Mouse (Mus musculus) retina, embryonic 14.5 days (tissue): ENCODE measurements around the gene Plxna2.

Experiments
- DNase-seq: peaks from one replicate; pipeline ENCODE4 v3.0.0-alpha.2; 2015; ENCODE audit warnings: low spot score

Plxna2 gene

DNA sequence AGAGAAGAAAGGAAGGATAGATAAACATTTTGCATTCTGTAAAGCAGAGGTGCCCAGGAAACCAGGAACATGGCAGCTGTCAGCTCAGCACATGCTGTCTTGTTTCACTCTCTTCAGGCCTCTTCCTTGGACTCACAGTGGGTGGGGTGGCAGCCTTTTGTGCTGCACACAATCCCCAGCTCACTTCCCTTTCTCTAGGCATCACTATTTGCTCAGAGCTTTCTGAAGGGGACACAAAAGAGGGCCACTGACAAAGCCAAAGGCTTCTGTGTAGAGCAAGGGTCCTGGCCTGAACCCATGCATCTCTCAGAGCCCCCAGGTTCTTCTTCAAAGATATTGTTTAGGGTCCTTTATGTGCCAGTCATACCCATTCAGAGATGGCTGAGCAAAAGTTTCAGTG lies 45.0 kb downstream of the Plxna2 start:
- DNase-seq, result no peak

DNA sequence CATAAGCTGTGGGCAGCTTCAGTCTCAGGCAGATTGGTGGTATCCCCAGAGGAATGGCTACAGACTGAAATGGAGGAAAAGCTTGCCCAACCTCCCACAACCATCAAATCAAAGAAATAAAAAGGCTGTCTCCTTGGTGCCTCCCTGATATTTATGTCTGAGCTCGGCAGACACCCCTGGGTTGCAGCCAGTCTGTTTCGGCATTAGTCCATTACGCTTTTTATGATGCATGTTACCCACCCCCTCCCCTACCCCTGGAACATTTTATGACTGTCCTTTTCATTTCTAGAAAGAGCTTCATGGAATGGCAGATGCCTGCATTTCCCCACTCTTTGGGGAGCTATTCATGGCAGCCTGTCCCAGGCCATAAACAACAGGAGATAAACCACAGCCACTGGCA lies 47.7 kb downstream of the Plxna2 start:
- no peak for DNase-seq

DNA sequence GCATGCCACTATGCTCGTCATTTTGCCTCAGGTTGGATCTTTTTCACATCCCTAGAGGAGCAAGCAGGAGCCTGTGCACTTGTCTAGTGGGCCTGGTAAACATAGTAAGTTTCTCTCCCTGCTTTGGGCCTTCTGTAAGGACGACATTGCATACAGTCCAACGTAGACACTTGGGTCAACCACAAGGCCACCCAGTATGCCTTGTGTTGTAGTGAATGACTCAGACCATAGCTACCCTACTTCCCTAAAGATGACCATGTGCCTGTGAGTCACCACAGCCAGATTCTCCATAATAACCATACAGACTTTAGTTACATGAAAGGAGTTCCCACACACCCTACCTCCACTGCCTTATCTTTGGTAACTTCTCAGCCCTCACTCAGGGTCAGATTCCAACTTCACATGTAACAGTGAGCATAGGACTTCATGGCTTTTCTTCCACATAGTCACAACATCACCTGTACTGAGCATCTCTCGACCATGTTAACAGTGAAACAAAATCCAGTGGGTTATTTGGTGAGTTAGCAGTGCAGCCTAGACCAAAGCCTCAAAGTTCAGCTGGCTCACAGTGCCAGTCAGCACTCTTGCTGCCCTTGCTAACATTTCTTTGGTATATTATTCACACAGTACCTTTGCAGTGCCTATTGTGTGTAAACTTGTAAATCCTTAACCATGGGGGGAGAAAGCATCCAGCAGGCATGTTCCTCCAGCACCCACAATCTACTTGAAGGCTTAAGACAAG lies 53.9 kb downstream of the Plxna2 start:
- DNase-seq, result no peak

DNA sequence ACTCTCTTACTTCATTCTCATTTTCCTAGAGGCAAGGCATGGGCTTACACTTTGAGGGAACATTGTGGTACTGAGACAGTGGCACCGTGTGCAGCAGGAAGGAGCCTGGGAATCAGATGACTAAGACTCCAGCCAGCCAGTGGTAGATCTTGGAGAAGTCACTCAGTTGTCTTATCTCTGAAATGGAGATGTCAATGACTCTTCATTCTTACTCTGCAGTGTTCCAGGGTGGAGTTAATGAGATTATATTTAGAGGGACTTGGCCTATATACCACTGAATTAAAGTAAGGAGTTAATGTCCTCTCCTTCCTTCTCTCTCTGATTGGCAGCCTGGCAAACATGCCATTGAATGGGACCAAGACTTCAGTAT lies 54.5 kb downstream of the Plxna2 start:
- no peak for DNase-seq

DNA sequence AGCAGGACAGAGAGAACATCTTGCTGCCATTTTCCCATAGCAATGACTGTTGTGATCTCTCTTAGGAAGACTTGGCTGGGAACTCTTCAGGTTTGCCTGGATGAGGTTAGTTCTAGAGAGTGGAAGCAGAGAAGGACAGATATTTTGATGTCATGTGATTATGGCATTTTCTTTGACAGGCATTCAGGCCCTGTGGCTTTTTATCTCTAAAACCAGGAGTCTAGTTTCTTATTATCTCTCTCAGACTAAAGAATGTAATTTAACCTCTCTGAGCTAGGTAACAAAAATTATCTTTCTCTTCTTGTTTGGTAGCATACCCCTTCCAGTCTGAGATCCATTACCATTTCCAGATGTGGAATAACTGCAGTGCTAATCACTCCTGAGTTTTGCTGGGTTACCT lies 55.2 kb downstream of the Plxna2 start:
- no peak for DNase-seq

DNA sequence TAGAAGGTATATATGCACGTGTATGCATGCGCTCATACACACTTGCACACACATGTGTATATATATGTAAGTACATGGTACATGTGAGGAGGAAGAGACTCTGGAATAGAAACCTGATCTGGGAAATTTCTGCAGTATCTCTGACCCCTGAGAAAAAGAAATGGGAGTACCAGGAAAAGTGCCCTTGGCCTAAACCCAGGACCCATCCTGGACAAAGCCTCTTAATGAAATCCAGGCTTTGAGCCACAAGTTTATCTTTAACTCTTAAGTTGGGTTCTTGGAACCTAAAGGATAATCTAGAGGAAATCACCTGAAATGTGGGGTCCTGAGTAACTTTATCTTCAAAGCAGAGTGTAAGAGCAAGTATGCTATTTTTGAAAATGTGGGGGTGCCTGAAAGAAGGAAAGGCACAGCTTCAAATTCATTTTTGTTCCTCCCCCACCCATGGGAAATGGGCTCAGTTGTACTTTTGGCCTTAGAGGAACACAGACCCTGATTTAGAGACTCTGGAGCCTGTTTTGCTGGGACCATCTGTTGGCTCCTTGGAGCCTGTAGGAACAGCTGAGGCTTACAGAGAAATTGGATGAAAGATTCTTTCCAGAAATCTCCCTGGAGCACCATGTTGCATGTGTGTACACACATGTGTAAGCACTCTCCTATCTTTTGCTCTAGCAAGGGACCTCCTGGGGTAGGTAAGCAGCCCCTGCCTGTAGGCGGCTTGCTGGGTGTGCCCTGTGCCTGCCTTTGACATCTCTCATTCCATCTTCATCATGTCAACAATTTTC lies 57.3 kb downstream of the Plxna2 start:
- DNase-seq, result no peak

DNA sequence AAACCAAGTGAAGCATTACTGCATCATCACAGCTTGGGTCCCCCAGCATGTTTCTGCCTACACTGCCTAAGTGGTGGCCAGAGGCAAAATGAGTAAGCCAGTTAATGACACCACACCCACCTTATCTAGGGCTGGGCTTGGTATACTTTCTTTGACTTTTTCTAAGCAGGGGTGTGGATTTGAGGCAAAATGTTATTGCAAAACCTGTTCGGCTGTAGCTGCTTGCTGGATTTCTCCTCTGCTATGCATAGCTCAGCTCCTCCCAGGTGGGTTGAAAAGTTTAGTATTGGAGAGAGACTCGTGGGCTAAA lies 57.8 kb downstream of the Plxna2 start:
- no peak for DNase-seq

DNA sequence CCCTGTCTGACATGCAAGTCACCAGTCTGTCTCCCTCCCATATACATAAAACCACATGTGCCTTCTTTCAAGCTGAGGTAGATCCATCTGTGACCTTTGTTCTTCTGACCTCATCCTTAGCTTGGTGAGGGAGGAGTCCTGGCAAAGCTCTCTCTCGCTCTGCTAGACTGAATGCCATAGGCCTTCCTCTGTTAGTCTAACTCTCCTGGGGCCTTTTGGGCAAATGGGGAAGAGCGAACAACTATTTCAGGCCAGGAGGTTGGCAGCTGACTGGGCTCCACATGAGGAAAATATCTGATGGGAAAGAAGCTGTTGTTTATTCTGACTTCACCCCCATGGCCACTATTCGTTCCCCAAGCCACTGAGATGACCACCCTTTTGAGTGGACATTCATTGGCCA lies 59.9 kb downstream of the Plxna2 start:
- DNase-seq, result no peak

DNA sequence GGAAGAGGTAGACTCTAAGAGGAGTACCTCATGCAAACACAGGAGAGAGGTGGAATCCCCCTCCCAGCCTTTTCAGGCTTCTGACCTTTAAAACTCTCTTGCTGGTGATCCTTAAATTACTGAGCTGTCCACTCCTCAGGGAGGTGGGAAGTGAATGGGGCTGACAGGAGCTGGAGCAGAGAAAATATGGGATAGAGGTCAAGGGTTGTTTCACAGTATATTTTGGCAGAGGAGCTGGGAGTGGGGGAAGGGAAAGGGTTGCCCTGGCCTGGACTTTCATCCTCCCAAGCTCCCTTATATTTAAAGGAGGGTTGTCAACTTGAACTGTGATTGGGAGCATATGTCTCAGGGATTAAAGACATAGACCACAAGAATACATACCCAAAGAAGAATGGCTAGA lies 61.1 kb downstream of the Plxna2 start:
- no peak for DNase-seq

DNA sequence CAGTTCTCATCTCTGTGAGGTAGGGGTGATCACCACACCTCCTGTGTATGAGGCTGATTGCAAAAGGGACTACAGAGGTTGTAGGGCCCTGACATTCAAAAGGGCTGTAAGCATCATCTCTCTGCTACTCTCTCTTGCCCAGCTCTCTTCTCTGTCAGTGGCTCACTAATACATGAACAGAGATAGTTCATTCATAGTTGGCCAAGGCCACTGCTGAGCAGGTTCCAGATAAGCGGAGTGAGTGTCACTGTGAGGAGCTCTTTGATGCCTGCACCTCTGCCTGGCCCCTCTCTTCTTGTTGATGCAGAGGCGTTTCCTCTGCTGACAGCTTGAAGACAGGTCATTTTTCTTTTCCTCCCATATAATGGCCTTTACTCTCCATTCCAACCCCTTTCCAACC lies 62.1 kb downstream of the Plxna2 start:
- DNase-seq, result no peak

DNA sequence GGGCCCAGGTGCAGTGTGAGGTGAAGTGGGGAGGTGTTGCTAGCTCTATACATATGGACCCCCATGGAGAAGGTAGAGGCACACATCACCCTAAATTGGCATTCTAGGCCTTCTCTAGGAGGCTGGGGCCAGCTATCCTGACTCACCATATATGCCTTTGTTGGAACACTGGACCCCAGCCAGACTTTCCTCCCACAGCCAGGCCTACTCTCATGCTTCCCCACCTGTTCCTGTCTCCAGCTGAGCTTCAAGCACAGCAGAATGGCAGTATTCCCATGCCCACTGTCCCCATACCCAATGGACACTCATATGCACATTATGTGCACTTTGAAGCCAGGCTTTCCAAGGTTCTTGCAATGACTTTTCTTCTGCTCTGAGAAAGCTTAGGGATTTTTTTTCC lies 64.0 kb downstream of the Plxna2 start:
- DNase-seq, result no peak

DNA sequence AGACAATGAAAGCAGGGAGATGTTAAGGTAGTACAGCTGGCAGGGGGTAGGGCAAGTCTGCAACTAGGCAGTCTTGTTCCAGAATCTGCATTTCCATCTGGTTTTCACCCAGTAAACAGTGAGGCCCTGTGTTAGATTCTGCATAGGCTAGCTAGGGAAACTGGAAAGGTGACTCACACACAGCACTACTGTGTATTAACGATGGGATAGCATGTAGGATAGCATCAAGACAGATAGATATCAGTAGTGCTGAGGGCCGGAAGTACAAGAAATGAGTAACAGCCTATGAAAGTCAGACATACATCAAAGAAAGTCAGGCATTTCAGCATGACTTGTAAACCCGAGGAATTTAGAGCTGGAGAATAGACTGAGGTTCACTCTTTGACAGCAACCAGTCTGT lies 65.1 kb downstream of the Plxna2 start:
- DNase-seq, result no peak

DNA sequence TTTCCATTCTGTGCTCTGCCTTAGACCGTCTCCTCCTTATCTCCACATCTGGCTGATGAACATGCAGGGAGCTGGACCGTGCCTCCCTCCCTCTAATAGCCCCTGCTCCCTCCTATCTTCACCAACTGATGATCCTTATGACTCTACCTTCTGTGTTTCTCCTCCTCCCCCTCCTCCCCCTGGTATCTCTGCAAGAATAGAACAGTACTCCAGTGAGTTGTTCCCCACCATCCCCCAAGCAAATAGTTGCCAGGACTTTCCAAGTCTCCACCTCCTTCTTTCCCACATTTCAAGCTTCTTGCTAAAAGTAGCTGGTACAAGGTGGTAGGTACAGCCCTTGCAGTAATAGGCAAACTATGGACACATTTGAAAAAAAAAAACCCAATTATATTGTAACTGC lies 67.9 kb downstream of the Plxna2 start:
- DNase-seq, result no peak

DNA sequence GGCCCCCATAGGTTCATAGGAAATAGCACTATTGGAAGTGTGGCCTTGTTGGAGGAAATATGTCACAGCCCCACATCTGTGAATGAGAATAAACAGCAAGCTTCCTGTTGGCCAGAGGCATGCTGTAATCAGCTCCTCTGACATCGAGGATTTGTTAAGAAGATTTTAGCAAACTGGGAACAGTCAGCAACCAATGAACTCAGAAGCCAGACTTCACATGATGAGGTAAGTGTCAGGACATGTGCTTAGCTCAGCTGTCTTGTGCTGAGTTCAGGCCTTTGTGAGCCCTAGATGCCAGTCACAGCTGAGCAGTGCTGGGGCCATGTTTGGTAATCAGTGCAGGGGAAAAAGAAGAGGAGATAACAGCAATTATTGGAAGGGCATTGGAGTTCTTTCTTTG lies 69.7 kb downstream of the Plxna2 start:
- no peak for DNase-seq

DNA sequence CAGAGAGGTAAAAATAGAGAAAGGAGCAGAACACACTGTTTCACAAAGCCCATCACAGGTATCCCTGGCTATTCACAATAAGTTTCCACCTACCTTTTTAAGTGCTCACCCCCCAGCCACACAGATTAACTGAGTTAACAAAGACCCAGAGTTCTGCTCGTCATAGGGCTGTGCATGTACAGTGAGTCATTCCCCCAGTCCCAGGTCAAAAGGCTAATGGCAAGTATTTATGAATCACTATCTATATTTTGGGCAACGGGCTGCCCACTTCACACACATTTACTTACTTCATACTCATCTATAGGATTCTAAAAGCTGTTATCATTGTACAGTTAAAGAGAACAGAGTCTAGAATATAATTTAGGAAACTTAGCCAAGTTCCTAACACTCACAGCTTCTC lies 70.1 kb downstream of the Plxna2 start:
- no peak for DNase-seq

DNA sequence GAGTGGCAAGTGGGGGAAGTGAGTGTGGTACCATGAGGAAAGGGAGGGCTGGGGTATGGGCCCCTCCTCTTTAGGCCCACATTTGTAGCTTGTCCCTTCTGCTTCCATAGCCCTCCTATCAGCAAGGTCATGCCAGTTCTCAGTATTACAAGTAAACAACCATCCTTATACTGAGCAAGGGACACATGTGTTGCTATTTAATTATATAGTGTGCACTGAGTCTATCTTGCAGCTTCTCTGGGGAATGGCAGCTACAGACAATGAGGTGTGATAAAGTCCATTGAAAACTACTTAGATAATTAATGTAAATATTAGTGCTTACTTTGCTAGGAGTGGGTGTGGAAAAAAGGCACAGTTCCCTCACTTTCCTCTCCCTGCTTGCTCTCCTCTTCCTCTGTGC lies 75.0 kb downstream of the Plxna2 start:
- no peak for DNase-seq

DNA sequence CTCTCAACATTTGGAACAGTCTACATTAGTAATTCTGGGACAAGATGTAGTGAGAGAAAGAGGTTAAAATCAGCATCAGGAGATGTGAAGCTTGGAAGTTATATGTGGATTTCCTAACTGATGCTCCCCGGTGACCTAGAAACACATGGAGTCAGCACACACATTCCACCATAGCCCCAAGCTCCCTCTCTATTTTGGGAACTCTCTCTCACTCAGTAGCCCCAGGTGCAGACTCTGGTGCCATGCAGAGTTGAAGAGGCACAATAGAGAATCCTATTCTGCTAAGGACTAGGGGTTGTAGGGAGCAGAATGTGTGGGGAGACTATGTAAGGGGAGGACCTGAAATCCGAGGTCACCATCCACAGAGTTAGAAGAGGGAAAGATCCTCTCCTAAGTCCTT lies 75.5 kb downstream of the Plxna2 start:
- DNase-seq, result no peak

DNA sequence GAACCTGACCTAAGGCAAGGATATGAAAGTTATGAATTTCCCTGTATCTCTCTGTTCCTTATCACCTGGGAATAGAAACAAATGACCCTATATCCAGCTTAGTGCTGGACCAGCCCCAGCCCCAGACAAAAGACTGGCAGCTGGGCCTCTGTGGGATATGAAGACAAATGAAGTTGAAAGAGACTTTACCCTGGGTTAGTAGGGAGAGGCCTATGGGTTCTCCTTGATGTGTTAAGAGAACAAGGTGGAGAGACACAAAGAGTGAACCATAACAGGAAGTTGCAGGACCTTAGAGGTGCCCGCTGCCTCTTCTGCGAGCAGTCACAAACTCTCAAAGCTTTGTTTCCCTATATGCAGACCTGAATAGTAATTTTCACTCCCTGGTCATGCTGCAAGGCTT lies 76.8 kb downstream of the Plxna2 start:
- no peak for DNase-seq

DNA sequence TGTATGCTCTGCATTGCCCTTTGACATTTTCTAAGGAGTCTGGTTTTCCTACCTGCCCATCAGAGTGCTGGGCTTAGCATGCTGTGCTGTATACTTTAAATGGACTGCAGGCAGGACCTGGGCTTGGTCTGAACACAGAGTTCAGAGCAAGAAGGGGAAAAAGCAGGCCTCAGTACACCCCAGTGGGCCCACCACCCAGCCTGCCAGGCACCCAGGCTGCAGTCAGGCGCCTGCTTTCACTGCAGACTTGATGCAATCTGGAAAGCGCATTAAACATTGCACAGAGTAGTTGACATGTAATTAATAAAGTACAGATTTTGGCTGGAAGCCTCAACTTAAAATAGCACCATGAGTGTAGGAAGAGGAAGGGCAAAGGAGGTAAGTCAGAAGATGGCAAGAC lies 79.4 kb downstream of the Plxna2 start:
- no peak for DNase-seq

DNA sequence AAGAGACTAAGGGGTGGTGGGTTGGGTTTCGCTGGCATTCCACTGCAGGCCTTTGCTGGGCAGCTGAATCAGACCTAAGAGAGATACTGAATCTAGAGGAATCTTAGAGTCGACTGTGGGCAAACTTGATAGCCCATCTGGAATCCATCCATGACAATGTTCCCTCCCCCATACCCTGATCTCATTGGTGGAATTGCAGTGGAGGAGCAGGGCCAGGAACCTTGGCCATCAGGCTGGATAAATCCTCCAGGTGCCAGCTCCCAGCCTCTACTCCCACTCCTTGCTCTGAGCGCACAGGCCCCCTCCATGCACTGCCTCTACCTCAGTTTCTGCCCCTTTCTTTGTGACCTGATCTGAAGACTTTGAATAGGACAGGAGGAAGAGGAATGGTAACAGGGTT lies 81.3 kb downstream of the Plxna2 start:
- no peak for DNase-seq

DNA sequence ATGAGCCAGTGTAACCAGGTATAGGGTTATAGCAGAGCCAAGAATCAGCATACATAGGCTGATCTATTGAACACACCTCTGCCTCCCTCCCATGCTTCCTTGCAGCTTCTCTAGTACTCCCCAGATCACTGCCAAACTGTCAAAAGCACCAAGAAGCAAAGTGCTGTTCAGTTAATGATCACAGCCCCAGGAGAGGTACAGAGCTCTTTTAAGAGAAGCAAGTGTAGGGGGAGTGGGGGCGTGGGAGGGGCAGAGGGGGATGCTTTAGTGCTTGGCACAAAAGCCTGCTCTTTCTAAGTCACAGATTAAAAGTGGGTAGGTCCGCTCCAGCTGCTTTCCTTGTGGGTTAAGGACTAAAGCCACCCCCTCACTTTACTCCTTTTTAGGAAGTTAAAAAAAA lies 85.2 kb downstream of the Plxna2 start:
- no peak for DNase-seq

DNA sequence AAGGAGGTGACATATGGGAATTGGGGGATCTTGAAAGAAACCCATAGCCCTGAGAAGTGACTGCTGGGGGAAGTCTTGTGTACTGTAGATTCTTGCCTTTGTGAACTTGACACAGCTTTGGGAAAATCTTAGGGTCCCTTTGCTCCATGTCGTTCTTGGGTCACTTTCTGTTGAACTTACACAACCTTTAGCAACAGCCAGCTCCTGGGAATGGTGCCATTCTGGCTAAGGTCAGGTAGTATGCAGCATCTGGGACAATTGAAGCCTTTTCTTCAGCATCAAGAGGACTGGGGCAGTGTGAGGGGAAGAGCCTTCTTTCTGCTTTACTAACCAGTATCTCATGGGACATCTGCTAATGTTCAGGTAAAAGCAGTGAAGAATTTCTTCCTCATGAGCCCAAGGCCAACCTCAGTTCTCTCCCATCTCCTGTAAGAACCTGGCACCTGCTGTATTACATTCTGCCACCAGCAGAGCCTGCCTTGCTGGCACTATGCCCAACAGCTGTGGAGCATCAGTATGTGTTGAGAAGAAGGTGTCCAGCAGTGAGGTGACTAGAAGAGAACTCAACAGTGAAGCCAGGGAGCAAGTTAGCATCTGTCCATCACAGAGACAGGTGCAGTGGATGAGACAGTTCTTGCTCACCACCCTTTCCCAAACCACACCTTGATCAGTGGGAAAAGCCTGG lies 86.3 kb downstream of the Plxna2 start:
- DNase-seq, result no peak

DNA sequence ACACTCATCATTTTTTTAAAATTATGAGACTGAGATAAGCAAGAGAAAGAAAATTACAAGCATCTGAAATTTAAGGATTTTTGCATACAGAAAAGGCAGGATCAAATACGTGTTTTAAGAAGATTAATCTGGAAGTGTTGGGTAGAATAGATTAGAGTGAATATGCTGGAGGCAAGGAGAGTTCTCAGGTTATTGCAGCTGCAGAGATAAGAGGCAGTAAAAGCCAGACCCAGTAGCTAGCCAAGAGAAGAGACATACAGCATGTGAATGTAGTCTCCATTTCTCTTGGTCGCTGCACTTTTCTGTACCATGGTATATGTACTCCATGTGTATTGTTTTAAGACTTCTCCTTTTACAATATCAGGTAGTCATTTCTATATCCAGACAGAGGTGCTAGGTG lies 88.5 kb downstream of the Plxna2 start:
- no peak for DNase-seq

DNA sequence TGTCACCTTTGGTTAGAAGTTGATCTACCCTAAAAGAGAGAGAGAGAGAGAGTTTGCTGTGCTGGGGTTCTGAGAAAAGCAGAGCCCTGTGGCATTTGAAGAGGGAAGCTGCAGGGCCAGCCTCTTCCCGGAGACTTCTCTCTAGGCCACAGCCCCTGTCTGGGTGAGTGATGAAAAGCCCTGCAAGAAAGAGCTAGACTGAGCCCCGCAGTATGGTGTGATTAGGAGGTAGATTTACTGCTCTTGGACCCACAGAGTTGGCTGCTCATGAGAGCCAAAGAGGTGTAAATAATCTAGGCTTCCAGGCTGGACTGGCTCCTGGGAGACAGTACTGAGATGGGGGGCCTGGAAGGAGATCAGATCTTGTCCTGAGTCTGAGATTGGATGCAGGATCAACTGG lies 94.4 kb downstream of the Plxna2 start:
- no peak for DNase-seq
